Mouse (Mus musculus): Measurements from ENCODE around the gene Mturn.

GRCm38 (mm10) chr6:54657861-54658260 lies 23.6 kb upstream of the Mturn start:
- TF ChIP-seq POLR2A (IDR thresholded peaks at IDR 0.05; ENCODE audit: borderline replicate concordance, extremely low read depth, insufficient read depth, insufficient read length, poor library complexity, severe bottlenecking) (no peak), CTCF (IDR thresholded peaks at IDR 0.05; ENCODE audit: borderline replicate concordance, extremely low read depth, insufficient read depth, insufficient read length) (no peak)
